Mouse (Mus musculus): ENCODE measurements around the gene Oca2.

DNA sequence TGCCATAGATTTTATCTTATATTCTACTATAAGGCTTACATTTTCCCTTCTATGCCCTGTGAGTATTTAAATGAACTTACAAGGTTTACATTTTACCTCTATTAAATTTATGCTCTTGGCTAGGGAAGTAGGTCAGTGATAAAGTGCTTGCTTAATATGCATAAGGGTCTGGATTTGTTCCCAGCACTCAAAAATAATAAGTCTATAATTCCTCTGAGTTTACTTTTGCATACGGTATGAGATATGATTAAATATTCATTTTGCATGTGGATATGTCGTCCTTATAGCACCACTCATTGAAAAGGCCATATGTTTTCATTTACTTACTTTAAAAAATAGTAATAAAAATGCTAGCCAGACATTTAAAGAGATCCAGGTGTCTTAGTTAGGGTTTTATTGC lies 259.8 kb downstream of the Oca2 start:
- TF ChIP-seq CTCF (IDR thresholded peaks at IDR 0.05) (no peak), POLR2A (IDR thresholded peaks at IDR 0.05; ENCODE audit: insufficient read depth, low read depth, low read length) (no peak)

Measured in heart, adult 2 months (tissue).